In genomic region chr6:142564746-142565145, GRCm38 (mm10) we compare ENCODE assay signal across 21 mouse cellular contexts. TPM values are rescaled to one million over a fixed set of nuclear protein-coding genes. Genes with fewer than 3 reads are reported as not detected.
A peak's percentile ranks its signal among the peaks of the same experiment; 100 is the strongest.
DNase-seq lines count a peak whose midpoint lies in the region; ATAC-seq lines count a peak whose summit lies in the region.
"Had no signal": no experiment of that assay in that cellular context is flagged by ENCODE, and none has a peak within 500 bp of the region (broad histone marks: within the 10 kb centered on the region; RNA-seq: fewer than 3 reads in every experiment).

No protein-coding gene starts in this region.

- no peak overlapping the region for H3K27ac ChIP-seq in intestine, embryonic 14.5 days (ENCODE audit: low read depth)
- H3K27ac ChIP-seq in intestine, embryonic 15.5 days: no peak overlapping the region
- H3K27ac ChIP-seq: embryonic facial prominence, embryonic 13.5 days; embryonic facial prominence, embryonic 15.5 days; forebrain, embryonic 10.5 days had no signal

- H3K4me1 ChIP-seq in intestine, embryonic 14.5 days (replicated peaks; ENCODE audit: control insufficient read depth, insufficient read depth, low read length): no peaks in the 10 kb centered on the region
- no peaks in the 10 kb centered on the region for H3K4me1 ChIP-seq in intestine, embryonic 15.5 days (replicated peaks)
- H3K4me1 ChIP-seq: embryonic facial prominence, embryonic 13.5 days; embryonic facial prominence, embryonic 15.5 days; forebrain, embryonic 10.5 days had no signal

- H3K4me3 ChIP-seq in intestine, embryonic 14.5 days (ENCODE audit: low read depth, low read length): no peak overlapping the region
- no peak overlapping the region for H3K4me3 ChIP-seq in intestine, embryonic 15.5 days (replicated peaks)
- H3K4me3 ChIP-seq: embryonic facial prominence, embryonic 13.5 days; embryonic facial prominence, embryonic 15.5 days; erythroblast, embryonic 14.5 days; forebrain, embryonic 10.5 days had no signal

- DNase-seq in intestine, embryonic 14.5 days (ENCODE audit: low spot score): peak; percentile 28
- peak; percentile 61 for DNase-seq in kidney, adult 9 months
- no peak for DNase-seq in kidney, postnatal 14 days
- DNase-seq: adrenal gland, adult 2 months; adrenal gland, postnatal 10 days; adrenal gland, postnatal 25 days; cerebellum, adult 11 months; cerebellum, adult 18-20 months; cerebellum, adult 8-10 months; cerebellum, adult 9-11 months; cerebellum, postnatal 14 days; cerebellum, postnatal 36 days; embryo, embryonic 11 days had no signal

- no peaks in the 10 kb centered on the region for H3K9me3 ChIP-seq in intestine, embryonic 14.5 days (ENCODE audit: control insufficient read depth, low read length)
- no peaks in the 10 kb centered on the region for H3K9me3 ChIP-seq in intestine, embryonic 15.5 days
- H3K9me3 ChIP-seq: embryonic facial prominence, embryonic 15.5 days; forebrain, embryonic 10.5 days had no signal

- peaks cover 11% of the 10 kb centered on the region for H3K27me3 ChIP-seq in intestine, embryonic 14.5 days (replicated peaks; ENCODE audit: control insufficient read depth, insufficient read depth, low read length)
- peaks cover under 1% of the 10 kb centered on the region; the same call in 1 of the 2 replicates for H3K27me3 ChIP-seq in intestine, embryonic 15.5 days (replicated peaks)

- WGBS in intestine, embryonic 14.5 days: 94% methylated on average over 3 of the region's 3 CpGs
- 87% methylated on average over 3 of the region's 3 CpGs for WGBS in intestine, embryonic 15.5 days

- ATAC-seq in intestine, embryonic 14.5 days (replicated peaks; ENCODE audit: low FRiP score, low TSS enrichment, low read depth): no peak
- ATAC-seq in intestine, embryonic 15.5 days: no peak
- ATAC-seq: forebrain, embryonic 14.5 days; forebrain, embryonic 16.5 days had no signal

- no peak overlapping the region for H3K9ac ChIP-seq in intestine, embryonic 14.5 days (ENCODE audit: low read length)
- no peak overlapping the region for H3K9ac ChIP-seq in intestine, embryonic 15.5 days
- H3K9ac ChIP-seq: embryonic facial prominence, embryonic 13.5 days; embryonic facial prominence, embryonic 15.5 days had no signal

- no peak overlapping the region for H3K4me2 ChIP-seq in intestine, embryonic 14.5 days (ENCODE audit: low read length)
- H3K4me2 ChIP-seq in intestine, embryonic 15.5 days (replicated peaks): no peak overlapping the region
- H3K4me2 ChIP-seq: embryonic facial prominence, embryonic 13.5 days; embryonic facial prominence, embryonic 15.5 days had no signal

- peaks cover 16% of the 10 kb centered on the region for H3K36me3 ChIP-seq in intestine, embryonic 14.5 days (ENCODE audit: control insufficient read depth, insufficient read depth, low read length)
- no peaks in the 10 kb centered on the region for H3K36me3 ChIP-seq in intestine, embryonic 15.5 days
- H3K36me3 ChIP-seq: embryonic facial prominence, embryonic 13.5 days; embryonic facial prominence, embryonic 15.5 days; forebrain, embryonic 10.5 days had no signal

RNA-seq across cellular contexts. Expression of gene Kcnj8, which starts 6.7 kb away (rescaled TPM):
- 52.2 and 55.3 TPM in 2 replicates for polyA plus RNA-seq in intestine, embryonic 14.5 days (2014; fragmentation: Nextera tagmentation; extraction: Ambion mirVana)
- polyA plus RNA-seq in intestine, embryonic 15.5 days (2015; fragmentation: Nextera tagmentation; extraction: Ambion mirVana): 37.2 and 40.6 TPM in 2 replicates
- polyA plus RNA-seq: C2C12; erythroblast, embryonic 14.5 days had no signal

RNA-seq across cellular contexts. Expression of gene Ldhb, which starts 57.0 kb away (rescaled TPM):
- 149 and 183 TPM in 2 replicates for polyA plus RNA-seq in intestine, embryonic 14.5 days (2014; fragmentation: Nextera tagmentation; extraction: Ambion mirVana)
- 93.1 and 100 TPM in 2 replicates for polyA plus RNA-seq in intestine, embryonic 15.5 days (2015; fragmentation: Nextera tagmentation; extraction: Ambion mirVana)
- polyA plus RNA-seq: erythroblast, embryonic 14.5 days had no signal
